Mouse (Mus musculus) embryo, embryonic 10 days (tissue): ENCODE results near the gene Hmcn1.

Experiments used
- DNase-seq: peaks from one replicate; pipeline ENCODE4 v3.0.0-alpha.2; 2015; ENCODE audit warnings: low spot score

Hmcn1 gene

GRCm38 (mm10) chr1:150779902-150780301 lies 213.3 kb downstream of the Hmcn1 start:
- DNase-seq = no peak

GRCm38 (mm10) chr1:150776741-150777140 lies 216.5 kb downstream of the Hmcn1 start:
- DNase-seq = no peak

- DNase-seq = no peak
Measured at GRCm38 (mm10) chr1:150775742-150776141, 217.5 kb downstream of the Hmcn1 start.

- no peak for DNase-seq
Measured at GRCm38 (mm10) chr1:150772958-150773357, 220.3 kb downstream of the Hmcn1 start.

- DNase-seq = no peak
Measured at GRCm38 (mm10) chr1:150770948-150771521, 222.2 kb downstream of the Hmcn1 start.

- no peak for DNase-seq
Measured at GRCm38 (mm10) chr1:150769836-150770235, 223.4 kb downstream of the Hmcn1 start.

GRCm38 (mm10) chr1:150761678-150762077 lies 231.6 kb downstream of the Hmcn1 start:
- no peak for DNase-seq

- no peak for DNase-seq
Measured at GRCm38 (mm10) chr1:150760801-150761331, 232.4 kb downstream of the Hmcn1 start.

- no peak for DNase-seq
Measured at GRCm38 (mm10) chr1:150759476-150760079, 233.7 kb downstream of the Hmcn1 start.

GRCm38 (mm10) chr1:150753920-150754319 lies 239.3 kb downstream of the Hmcn1 start:
- no peak for DNase-seq

- DNase-seq = no peak
Measured at GRCm38 (mm10) chr1:150748783-150749182, 244.5 kb downstream of the Hmcn1 start.

- DNase-seq = no peak
Measured at GRCm38 (mm10) chr1:150747771-150748170, 245.5 kb downstream of the Hmcn1 start.

- peak; percentile 18 for DNase-seq
Measured at GRCm38 (mm10) chr1:150743097-150743843, 250.0 kb downstream of the Hmcn1 start.

GRCm38 (mm10) chr1:150742376-150743087 lies 250.7 kb downstream of the Hmcn1 start:
- DNase-seq = no peak

GRCm38 (mm10) chr1:150711438-150711837 lies 281.8 kb downstream of the Hmcn1 start:
- no peak for DNase-seq

GRCm38 (mm10) chr1:150706502-150706901 lies 286.7 kb downstream of the Hmcn1 start:
- DNase-seq = no peak

- DNase-seq = no peak
Measured at GRCm38 (mm10) chr1:150697749-150698148, 295.5 kb downstream of the Hmcn1 start.

GRCm38 (mm10) chr1:150682044-150682443 lies 311.2 kb downstream of the Hmcn1 start:
- DNase-seq = peak; percentile 79

- DNase-seq = no peak
Measured at GRCm38 (mm10) chr1:150681433-150681832, 311.8 kb downstream of the Hmcn1 start.

GRCm38 (mm10) chr1:150681006-150681405 lies 312.2 kb downstream of the Hmcn1 start:
- DNase-seq = no peak

- no peak for DNase-seq
Measured at GRCm38 (mm10) chr1:150680345-150680744, 312.9 kb downstream of the Hmcn1 start.

- no peak for DNase-seq
Measured at GRCm38 (mm10) chr1:150645314-150645713, 347.9 kb downstream of the Hmcn1 start.
